Mouse (Mus musculus) central nervous system, embryonic 14 days (tissue): ENCODE results near the gene 1700049E17Rik2. TPM values are rescaled to one million over a fixed set of nuclear protein-coding genes. Genes with fewer than 3 reads are reported as not detected.

ENCODE experiments used
- polyA plus RNA-seq: library from polyadenylated mRNA; depleted of rRNA; stranded (reverse); fragments of >200 nt; gene quantifications from 2 replicates; pipeline ENCODE4 v1.2.3, GENCODE M21; 2012; rRNA removed

Gene 1700049E17Rik2
- polyA plus RNA-seq: not detected in 2 replicates

GRCm38 (mm10) chr14:41572911-41573310 lies at the start of gene 1700049E17Rik2:
TSS of gene 1700049E17Rik2 (plus strand) at chr14:41573211.

GRCm38 (mm10) chr14:41555483-41555882 lies 17.5 kb upstream of the 1700049E17Rik2 start, which contains the start of gene Gm7970:
TSS of gene Gm7970 (minus strand) at chr14:41555583.

GRCm38 (mm10) chr14:41624512-41624911 lies 51.5 kb downstream of the 1700049E17Rik2 start, which contains the start of gene Gm3072:
TSS of gene Gm3072 (minus strand) at chr14:41624612.

Other genes starting within 250 kb of the 1700049E17Rik2 start
- gene Gm5798, start 224.6 kb upstream of the 1700049E17Rik2 start, polyA plus RNA-seq: not detected in 2 replicates
- not detected in 2 replicates for gene Gm7945, start 186.8 kb upstream of the 1700049E17Rik2 start, polyA plus RNA-seq
- not detected in 2 replicates for gene Gm6482, start 164.9 kb upstream of the 1700049E17Rik2 start, polyA plus RNA-seq
- gene Gm7954, start 119.7 kb upstream of the 1700049E17Rik2 start, polyA plus RNA-seq: not detected in 2 replicates
- not detected in 2 replicates for gene Gm3486, start 83.7 kb upstream of the 1700049E17Rik2 start, polyA plus RNA-seq
- not detected in 2 replicates for gene Gm7970, start 17.6 kb upstream of the 1700049E17Rik2 start, polyA plus RNA-seq
- not detected in 2 replicates for gene Gm3072, start 51.4 kb downstream of the 1700049E17Rik2 start, polyA plus RNA-seq
- gene Gm3676, start 73.3 kb downstream of the 1700049E17Rik2 start, polyA plus RNA-seq: not detected in 2 replicates
- not detected in 2 replicates for gene Gm8068, start 128.7 kb downstream of the 1700049E17Rik2 start, polyA plus RNA-seq
- gene Gm7929, start 177.4 kb downstream of the 1700049E17Rik2 start, polyA plus RNA-seq: not detected in 2 replicates
- not detected in 2 replicates for gene Gm47189, start 199.2 kb downstream of the 1700049E17Rik2 start, polyA plus RNA-seq